Mouse (Mus musculus) retina, postnatal 7 days (tissue): ENCODE measurements around the gene Ccnjl.

Experiments
- DNase-seq: peaks from one replicate; pipeline ENCODE4 v3.0.0-alpha.2; 2012; ENCODE audit warnings: low read depth, low spot score

The Ccnjl gene

DNA sequence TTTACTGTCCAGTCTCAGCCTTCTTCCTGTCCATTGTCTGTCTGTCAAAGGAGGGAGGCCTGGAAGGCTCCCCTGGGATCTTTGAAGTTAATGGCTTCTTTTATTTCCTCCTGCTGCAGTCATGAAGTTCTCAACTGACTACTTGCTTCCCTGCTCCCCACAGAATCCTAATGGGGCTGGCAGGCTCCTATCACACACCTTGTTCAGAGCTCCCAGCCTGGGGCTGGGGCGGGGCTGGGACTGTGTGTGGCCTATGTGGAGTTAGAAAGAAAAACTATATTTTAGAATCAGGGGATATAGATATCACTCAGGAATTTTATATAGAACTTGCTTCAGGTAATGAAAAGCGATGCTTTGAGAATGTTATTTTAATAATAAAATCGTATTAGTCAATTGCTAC lies 8.1 kb upstream of the Ccnjl start:
- no peak for DNase-seq

DNA sequence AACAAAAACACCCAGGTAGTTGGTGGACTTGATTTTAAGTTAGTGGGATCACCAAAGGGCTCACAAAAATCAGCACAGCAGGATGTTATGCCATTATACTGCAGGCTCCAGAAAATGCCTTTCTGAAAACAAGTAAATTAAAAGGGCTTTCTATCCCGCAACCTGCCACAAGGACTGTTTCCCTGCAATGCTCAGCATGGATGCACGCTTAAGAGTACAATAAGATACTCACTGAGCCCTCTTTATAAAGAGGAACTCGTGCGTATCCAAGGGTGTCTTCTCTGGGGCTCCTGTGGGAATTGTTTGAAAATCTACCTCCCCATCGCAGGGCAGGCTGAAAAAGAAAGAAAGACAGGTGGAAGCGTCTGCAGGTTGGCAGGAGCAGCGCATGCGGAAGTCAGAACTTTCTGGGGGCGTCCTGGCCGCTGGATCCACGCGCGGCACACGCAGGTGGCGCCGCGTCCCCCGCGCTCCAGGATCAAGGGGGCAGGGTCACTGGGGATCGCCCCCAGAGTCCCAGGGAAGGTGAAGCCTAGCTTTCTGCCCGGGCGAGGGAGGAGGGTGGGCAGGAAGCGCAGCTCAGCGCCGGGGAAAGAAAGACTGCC lies 404 bp upstream of the Ccnjl start:
- DNase-seq = no peak

DNA sequence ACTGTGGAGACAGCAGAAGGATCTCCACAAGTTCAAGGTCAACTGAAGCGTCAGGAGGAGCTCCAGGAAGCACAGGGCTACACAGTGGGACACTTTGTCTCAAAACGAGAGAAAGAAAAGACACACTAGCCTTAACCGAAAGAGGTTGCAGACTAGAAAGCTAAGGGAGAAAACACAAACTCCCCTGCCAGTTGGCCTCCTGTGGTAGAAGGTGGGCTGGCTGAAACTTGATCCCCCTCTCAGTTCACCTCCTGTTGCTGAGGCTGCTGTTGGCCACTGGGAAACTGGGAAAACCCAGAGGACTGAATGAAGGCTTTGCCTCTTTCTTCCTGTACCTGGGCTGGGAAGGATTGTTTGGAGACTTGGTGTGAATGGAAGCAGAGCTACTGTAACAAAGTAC lies 1.5 kb downstream of the Ccnjl start:
- no peak for DNase-seq

DNA sequence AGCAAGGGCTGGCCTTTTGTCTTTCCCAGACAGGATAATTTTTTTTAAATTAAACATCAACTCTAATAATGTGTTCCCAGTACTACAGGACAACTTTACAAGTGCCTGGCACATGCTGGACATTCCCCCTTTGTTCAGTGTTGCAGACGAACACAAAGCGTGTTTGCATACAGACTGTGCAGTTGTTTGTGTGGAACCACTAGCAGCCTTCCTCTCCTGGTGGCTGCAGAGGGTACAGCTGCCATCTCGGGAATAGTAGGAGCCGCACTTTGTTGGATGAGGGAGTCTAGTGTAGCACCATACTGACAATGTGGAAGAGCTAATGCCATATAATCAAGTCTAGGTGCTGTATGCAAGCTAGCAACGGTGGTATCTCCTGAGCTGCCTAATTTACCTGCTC lies 3.0 kb downstream of the Ccnjl start:
- DNase-seq = no peak

DNA sequence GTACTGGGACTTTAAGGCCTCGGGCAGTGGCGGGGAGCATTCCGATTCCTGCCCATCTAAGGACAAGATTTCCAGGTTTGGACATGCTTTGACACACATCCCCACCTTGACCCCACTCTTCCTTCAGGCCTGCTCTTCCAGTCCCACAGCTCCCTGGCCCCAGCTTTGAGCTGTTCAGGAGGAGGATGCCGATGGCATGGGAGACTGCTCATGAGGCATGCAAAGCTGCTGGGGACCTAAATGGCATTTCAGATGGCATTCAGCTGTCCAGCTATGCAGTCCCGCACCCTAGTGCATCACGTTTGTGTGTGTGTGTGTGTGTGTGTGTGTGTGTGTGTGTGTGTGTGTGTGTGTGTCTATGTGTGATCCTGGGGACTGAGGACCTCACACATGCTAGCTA lies 8.5 kb downstream of the Ccnjl start:
- DNase-seq = no peak

DNA sequence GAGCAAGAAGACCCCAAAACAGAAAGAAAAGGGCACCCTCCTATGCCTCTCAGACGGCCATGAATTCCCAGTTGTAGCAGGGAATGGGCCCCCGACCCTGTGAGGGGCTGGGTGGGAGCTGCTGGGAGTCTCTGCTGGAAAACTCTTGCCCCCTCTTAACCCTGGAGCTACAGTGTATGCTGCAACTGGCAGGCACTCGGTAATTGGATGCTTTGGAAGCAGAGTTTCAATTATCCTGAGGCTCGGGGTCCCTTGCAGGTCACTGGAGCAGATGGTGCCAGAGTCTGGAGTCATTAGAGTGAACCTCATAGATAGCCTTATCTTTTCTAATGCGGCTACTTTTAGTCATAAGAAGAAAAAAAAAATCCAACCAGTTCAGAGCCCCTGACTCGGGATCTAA lies 11.3 kb downstream of the Ccnjl start:
- DNase-seq = no peak

DNA sequence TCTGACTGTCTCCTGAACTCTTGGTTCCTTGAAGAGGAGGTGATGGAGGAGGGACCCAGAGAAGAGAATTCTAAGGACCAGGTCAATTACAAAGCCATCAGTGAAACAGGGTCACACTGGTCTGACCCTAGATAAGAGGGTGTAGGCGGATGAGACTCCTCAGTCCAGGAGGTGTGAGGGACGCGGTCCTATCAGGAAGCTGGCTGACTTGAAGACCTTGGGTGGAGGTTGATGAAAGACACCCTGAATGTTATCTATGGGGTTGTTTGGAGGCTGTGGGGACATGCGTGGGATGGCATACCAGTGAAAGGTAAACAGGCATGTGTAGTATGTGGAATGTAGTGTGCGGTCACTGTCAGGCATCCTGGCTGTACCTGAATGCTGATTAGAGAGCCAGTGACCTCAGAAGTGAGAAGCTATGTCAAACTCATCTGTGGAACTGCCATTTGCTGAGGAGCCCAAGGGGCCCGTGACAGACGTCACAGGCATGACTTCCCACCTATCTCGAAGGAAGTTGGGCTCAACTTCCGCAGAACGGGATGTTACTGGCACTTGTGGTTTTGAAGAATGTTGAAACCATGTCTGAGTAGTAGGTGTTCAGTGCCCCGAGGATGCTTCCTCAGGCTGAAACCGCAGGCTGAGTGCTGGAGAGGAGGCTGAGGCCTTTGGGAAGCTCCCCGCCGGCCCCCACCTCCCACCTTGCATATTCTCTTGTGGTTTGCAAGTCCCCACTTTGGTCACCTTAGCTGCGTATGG lies 15.3 kb downstream of the Ccnjl start:
- no peak for DNase-seq

DNA sequence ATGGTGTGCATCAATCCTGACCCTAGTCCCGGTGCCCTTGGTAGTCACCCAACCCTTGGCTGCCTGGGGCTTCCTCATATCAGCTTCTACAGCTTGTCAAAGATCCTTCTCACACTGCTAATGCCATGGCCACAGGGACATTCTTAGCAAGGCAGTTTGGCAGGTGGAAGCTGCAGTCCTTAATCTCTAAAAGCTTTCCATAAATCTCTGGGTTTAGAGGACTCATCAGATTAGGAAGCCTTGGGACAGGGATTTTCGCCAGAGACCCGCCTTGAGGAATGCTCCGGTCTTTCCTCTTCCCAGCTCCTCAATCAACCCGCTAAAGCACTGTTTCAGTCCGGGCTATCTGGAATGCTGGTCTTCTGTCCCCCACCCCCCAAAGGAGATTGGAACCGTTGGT lies 16.2 kb downstream of the Ccnjl start:
- no peak for DNase-seq

DNA sequence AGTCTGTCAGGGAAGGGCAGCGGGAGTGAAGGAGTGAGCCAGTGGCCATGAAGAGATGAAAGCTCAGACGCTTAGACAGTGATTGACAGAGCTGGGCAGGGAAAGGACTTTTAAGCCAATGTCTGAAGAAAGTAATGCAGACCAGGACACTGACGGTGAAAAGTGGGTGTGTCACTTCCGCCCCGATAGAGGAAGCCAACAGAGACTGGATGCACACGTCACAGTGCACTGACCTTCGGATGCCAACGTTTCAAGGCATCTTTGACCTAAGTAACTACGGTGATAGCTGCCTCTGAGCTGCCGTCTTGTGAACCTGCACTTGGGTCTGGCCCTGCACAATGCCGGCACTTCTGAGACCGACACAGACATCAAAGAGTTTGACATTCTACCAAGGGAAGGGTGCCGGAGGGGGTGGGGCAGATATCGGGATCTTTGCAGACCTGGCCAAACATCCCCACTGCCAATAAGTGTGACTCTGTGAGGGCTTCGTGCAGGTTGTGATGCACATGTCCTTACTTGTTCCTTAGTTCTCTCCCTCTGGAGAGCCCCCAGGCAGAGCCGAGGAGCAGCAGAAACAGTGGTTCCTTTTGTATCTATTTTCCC lies 17.4 kb downstream of the Ccnjl start:
- DNase-seq = no peak

DNA sequence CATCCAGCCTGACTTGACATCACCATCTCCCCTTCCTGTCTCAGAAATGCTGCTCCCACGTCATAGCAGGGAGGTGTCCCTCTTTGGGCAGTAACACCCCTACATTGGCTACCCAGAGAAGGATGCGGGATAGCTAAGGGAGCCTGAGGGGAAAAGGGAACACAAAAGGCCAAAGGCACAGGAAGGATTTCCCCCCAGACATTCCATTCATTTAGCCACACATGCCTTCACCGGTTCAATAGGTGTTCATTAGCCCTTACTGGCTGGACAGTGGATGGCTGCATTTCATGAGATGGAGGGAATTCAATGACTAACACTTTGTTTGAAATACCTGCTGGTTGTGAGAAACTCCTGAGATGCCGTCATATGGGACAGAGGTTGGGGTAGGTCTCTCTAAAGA lies 18.1 kb downstream of the Ccnjl start:
- no peak for DNase-seq

DNA sequence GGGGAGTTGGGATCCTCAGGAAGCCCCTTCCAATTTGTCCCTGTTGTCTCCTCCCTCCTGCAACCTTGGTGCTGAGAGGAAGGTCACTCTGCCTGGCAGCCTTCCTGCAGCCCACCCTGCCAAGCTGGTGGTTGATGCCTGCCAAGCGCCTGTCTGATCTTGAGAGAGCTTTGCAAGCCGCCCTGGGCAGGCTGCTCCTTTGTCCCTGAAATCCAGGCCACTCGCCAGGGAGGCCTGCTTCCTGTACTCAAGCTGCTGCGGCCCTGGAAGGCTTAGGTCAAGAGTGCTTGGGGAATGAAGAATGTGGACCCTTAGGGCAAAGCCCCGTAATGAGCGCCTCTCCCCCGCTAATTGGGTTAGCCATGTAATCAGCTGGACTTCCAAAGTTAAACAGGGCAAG lies 19.6 kb downstream of the Ccnjl start:
- DNase-seq = no peak

DNA sequence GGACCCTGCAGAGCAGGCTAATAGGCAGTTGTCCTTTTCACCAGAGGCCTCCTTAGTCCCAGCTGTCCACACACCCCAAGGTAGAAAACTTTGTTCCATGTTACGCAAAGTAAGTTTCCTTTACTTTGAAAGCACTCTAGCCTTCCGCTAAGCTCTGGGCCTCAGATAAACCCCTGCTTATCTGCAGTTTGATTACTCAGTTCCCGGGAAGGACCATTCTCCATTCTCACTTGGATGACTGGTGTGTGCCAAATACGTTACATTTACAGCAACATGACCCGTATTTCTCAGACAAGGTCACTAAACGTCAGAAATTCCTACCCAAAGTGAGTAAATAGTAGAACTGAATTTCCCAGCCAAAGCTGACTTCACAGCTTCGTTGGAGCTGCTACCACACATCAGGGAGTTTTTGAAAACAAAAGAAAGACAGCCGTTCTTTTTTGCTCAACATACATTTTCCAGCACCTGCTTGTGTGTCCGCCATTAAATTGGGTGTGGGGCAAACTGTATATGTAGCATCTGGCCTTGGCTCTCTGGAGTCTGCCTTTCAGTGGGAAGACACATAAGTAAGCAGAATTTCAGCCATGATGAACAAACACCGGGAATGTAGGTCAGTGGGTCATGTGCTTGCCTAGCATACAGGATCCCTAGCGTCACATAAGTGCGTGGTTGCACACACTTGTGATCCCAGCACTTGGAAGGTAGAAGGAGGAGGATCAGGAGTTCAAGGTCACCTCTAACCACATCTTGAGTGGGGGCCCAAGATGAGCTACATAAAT lies 20.3 kb downstream of the Ccnjl start:
- no peak for DNase-seq

DNA sequence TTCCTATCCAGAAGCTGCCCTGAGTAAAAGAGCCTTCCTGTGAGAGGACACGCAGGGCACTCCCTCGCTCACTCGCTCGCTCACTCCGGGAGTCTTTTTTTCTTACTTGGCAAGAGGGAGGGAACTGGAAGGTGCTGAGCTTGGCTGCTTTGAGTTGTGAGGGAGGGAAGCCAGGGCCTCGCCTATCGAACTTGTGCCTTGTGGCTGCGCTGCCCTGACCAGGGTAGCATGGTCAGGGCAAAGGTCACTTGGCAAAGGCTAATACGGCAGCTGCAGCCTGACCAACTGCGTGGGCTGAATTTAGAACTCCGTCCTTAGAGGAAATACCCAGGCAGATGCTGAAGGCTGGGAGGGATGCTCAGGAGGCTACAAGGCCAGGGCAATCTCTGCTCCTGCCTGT lies 21.1 kb downstream of the Ccnjl start:
- no peak for DNase-seq

DNA sequence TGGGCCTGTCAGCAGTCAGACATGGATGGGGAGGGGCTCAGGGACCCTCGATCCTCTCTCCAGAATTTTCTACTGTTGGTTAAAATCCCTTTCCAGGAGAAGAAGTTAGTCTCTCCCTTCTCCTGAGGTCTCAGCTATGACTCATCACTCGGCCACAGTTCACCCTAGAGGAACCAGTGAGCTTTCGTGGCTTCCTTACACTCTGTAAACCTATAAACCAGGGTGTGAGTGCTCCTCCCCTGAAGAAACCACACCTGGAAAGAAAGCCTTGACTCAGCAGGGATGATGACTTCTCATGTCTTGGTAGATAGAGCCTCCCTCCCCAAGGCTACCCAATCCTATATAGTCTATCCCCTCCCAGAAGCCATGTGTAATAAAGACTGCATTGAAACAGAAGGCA lies 23.2 kb downstream of the Ccnjl start:
- DNase-seq = no peak

DNA sequence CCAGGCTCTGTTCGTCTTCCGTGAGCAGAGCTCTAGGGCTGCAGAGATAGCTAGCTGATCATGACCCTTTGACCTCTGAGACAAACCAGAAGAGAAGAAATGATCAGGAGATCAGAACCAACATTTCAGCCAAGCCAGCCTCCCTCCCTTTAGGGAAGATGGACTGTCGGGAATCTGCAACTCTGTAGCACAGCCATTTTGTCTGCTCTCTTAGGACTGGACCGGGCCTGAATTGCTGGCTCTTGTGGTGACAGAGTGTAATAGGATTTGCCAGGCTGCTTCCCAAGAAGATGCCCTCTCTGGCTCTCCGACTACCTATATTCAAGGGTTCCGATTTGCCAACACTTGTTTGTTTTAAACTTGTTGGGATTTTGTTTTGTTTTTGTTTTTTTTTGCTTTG lies 24.1 kb downstream of the Ccnjl start:
- no peak for DNase-seq

DNA sequence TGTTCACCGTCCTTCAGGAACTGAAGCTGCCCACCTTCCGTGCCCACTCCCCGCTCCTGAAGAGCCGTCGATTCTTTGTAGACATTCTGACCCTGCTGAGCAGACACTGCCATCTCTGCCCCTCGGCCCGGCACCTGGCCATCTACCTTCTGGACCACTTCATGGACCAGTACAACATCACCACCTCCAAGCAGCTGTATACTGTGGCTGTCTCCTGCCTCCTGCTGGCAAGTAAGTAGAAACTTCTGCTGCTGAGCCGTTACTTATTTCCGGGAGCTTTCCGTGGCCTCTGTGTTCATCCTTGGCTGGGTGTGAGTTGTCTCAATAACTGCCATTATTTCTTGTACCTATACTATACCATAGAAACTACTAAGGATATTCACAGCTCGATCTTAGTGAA lies 28.0 kb downstream of the Ccnjl start:
- no peak for DNase-seq

DNA sequence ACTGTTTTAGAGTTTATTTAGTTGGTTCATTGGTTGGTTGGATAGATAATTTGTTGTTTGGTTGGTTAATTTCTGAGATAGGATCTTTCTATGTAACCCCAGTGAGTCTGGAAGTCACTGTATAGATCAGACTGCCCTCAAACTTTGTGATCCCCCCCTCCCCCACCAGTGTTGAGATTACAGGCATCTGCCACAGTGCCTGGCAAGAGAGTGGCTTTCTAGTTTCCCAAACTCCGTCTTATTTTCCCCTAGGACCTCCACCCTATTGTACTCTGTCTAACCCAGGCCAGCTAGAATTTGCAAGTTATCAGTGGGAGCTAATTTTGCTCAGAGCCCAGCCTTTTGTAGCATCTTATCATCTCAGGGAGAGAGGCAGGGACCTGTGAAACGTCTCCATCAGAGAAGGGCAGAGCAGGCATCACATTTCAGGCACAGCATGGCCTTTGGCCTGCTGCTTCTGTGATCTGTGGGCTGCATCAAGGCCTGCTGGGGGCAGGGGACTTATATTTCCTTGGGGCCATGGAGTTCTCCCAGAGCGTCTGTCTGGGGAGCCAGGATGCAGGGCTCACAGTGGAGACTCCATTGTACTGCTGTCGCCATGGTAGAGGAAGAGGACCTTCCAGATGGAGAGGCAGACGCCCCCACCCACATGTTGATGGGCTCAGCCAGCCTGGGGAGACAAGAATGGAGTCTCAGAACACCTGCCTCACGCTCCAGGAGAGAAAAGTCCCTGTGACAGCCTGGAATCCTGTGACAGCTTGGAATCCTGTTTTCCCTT lies 31.1 kb downstream of the Ccnjl start:
- no peak for DNase-seq

DNA sequence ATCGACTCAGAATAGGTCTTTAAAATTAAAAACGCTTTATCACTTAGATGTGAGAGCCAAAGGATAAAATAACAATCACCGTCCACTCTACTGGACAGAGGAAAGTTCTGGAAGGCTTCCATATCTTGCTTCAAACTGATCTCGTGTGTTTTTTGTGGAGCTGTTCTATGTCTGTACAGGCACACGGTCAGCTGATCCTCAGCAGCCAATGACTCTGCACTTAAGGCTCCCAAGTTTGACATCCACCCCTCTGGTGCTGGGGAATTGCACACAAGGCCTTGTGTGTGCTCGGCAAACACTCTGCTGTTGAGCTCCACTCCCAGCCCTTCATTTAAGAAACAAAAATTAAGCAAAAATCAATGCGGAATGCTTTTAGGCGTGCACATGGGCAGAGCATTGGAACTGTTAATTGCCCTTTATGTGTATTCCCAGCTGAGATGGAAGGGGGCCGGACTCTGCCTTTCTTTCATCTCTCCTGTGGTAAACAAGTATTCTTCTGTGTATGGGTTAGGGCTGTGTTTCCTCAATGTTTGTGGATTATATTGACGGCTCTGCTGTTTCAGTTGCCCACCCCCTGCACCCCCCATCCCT lies 35.2 kb downstream of the Ccnjl start:
- DNase-seq = no peak

DNA sequence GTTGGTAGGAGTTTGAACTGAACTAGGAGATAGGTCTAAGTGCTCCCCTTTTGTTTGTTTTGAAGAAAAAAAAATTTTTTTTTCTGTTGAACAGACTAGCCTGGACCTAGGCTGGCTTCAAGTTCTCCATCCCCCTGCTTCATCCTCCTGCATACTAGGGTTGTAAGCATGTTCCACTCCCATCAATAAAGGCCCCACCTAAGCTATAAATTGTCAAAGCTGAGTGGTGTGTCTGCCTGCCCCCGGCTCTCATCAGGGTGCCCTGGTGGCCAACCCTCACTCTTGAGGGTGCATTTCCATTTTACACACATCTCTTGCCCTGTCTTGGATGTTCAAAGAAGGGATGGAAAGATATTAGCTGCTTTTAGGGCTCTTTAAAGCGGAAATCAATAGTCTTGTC lies 36.8 kb downstream of the Ccnjl start:
- DNase-seq = no peak

DNA sequence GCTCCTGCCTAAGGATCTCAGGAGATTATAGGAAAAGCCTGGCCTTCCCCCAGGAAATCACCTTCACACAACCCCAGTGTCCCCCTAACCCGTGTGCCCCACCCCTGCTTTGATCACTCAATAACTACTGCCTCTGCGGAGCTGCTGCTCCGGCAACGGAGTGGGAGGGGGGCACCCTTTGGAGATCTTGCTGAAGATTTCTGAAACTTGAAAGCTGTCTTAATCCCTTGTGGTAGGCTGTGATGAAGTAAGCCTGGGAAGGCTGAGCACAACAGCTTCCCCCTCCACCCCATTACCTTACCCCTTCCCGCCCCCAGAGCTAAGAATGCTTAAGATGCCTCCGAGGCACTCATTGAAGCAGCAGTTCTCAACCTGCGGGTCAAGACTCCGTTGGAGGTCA lies 37.3 kb downstream of the Ccnjl start:
- no peak for DNase-seq

DNA sequence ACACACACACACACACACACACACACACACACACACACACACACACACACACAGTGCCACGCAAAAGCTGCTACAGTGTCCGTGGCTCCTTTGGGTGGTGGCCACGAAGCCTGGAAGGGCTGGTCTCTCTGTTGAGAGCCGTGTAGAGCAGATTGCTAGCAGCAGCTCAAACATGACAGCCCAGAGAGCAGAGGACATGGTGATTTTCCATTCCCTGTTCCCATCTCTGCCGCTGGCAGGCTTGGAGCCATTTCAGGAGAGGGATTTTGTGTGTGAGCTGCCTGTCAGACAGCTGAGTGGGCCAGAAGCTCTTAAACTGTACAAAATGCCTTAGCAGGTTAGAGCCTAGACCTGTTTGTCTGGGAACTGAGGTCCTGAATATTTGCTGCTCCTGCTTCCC lies 38.1 kb downstream of the Ccnjl start:
- DNase-seq = no peak
